Mouse (Mus musculus) forebrain, embryonic 16.5 days (tissue): ENCODE results near the gene Fam20c. TPM values are rescaled to one million over a fixed set of nuclear protein-coding genes. Genes with fewer than 3 reads are reported as not detected.

ENCODE experiments used
- ATAC-seq: fragments of 200-750 bp; cut with Nextera tagmentation; 2 replicates; pipeline ENCODE4 v1.8.0; 2017; ENCODE audit warnings: mild to moderate bottlenecking, moderate library complexity
- H3K27ac ChIP-seq: fragments of 300-500 bp; sonication (generic); 2 replicates; pipeline ENCODE4 v1.5.1; 2014; ENCODE audit warnings: low read length, control low read depth
- H3K27me3 ChIP-seq: fragments of 300-500 bp; sonication (generic); replicated peaks from 2 replicates; pipeline ENCODE4 v1.6.1; 2014; ENCODE audit warnings: low read length; ENCODE audit not compliant: control insufficient read depth, insufficient read depth
- H3K36me3 ChIP-seq: fragments of 300-500 bp; sonication (generic); 2 replicates; pipeline ENCODE4 v1.6.1; 2014; ENCODE audit not compliant: control insufficient read depth, insufficient read depth
- H3K4me1 ChIP-seq: fragments of 300-500 bp; sonication (generic); replicated peaks from 2 replicates; pipeline ENCODE4 v1.6.1; 2014; ENCODE audit warnings: low read length; ENCODE audit not compliant: control insufficient read depth, insufficient read depth
- H3K4me2 ChIP-seq: fragments of 300-500 bp; sonication (generic); 2 replicates; pipeline ENCODE4 v1.6.1; 2014; ENCODE audit warnings: mild to moderate bottlenecking, low read length, control low read depth
- H3K4me3 ChIP-seq: fragments of 300-500 bp; sonication (generic); replicated peaks from 2 replicates; pipeline ENCODE4 v1.5.1; 2014; ENCODE audit warnings: mild to moderate bottlenecking, low read length, control low read depth
- H3K9ac ChIP-seq: fragments of 300-500 bp; sonication (generic); replicated peaks from 2 replicates; pipeline ENCODE4 v1.6.1; 2014; ENCODE audit warnings: low read depth, low read length, control low read depth
- H3K9me3 ChIP-seq: fragments of 300-500 bp; sonication (generic); 2 replicates; pipeline ENCODE4 v1.6.1; 2016; ENCODE audit warnings: low read length; ENCODE audit not compliant: control insufficient read depth
- WGBS: fragments of 180-500 bp; shearing (Covaris S2); extraction: QIAGEN DNeasy Blood & Tissue Kit; methylation state at CpG from one replicate; pipeline ENCODE4 v1.1.7; 2014; 5-methylcytosine and 5-hydroxymethylcytosine counted together
- polyA plus RNA-seq: library from polyadenylated mRNA; unstranded; fragments of >200 nt; fragmentation: Nextera tagmentation; extraction: Ambion mirVana; gene quantifications from 2 replicates; pipeline ENCODE4 v1.2.1, GENCODE M21; 2015

Gene Fam20c
- polyA plus RNA-seq, 1 experiment from 2014 or later, result 39.2 TPM

DNA sequence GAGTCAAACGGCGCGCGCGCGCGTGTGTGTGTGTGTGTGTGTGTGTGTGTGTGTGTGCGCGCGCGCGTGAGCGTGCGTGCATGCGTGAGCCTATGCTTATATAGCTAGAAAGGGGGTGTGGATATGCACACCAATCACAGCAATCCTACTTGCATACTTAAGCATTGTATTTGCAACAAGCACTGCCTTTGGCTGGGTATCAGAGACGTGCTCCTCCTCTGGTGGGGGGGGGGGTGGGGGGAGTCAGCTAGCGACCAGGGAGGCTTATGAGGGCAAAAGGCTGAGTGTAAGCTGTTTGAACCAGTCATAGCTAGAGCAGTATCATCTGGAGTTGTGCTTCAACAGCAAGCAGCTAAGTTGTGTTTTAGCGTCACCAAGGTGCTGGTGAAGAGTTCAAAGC lies 20.3 kb upstream of the Fam20c start:
- Histone ChIP-seq H3K4me2 (no peak overlapping the region), H3K9ac (no peak overlapping the region), H3K27ac (no peak overlapping the region), H3K4me1 (no peaks in the 10 kb centered on the region), H3K36me3 (no peaks in the 10 kb centered on the region), H3K4me3 (no peak overlapping the region), H3K27me3 (no peaks in the 10 kb centered on the region), H3K9me3 (no peaks in the 10 kb centered on the region)
- WGBS, result 83% methylated on average over 14 of the region's 18 CpGs
- ATAC-seq, result no peak

DNA sequence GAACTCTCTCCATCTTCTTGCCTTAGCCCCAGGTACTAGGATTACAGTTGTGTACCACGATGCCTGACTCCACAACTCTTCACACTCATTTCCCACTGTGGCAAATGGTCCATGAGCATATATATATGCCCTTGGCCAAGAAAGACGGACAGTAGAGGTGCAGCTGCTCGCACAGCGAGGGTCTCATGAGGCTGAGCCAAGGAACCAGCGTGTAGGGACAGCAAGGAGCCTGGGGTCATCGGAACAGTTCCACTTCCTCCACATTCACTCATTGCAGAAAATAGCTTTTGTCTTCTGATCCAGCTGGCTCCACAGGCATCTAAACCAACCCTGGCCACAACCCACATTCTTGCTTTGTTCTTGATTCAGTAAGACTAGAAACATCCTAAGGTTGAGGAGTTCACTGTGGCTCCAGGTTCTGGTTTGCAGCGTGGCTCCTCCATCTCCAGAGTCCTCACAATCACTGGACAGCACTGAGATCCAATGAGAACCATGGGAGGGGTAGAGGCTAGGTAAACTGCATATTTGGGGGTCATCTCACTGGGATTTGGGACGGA lies 19.0 kb upstream of the Fam20c start:
- no peaks in the 10 kb centered on the region for H3K27me3 ChIP-seq
- no peak overlapping the region for H3K9ac ChIP-seq
- H3K4me3 ChIP-seq, result no peak overlapping the region
- no peaks in the 10 kb centered on the region for H3K9me3 ChIP-seq
- 86% methylated on average over 8 of the region's 8 CpGs for WGBS
- no peaks in the 10 kb centered on the region for H3K36me3 ChIP-seq
- ATAC-seq, result no peak
- no peak overlapping the region for H3K4me2 ChIP-seq
- no peak overlapping the region for H3K27ac ChIP-seq
- no peaks in the 10 kb centered on the region for H3K4me1 ChIP-seq

DNA sequence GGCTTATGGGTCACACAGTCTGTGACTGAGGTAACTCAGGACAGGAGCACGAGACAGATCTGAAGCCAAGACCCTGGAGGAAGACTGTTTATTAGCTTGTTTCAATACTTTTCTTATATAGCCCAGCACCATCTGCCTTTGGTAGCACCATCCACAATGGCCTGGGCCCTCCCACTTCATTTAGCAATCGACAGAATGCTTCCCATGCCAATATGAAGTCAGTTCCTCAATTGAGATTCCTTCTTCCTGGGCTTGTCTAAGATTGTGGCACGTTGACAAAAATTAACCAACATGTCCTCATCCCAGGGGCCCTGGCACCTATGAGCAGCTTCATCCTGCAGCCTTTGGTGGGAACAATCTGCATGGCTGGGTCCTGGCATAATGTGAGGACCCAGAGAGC lies 14.2 kb upstream of the Fam20c start:
- Histone ChIP-seq H3K36me3 (no peaks in the 10 kb centered on the region), H3K27ac (no peak overlapping the region), H3K27me3 (no peaks in the 10 kb centered on the region), H3K4me1 (peaks cover 9% of the 10 kb centered on the region), H3K4me3 (no peak overlapping the region), H3K4me2 (no peak overlapping the region), H3K9ac (no peak overlapping the region), H3K9me3 (no peaks in the 10 kb centered on the region)
- 78% methylated on average over 3 of the region's 3 CpGs for WGBS
- ATAC-seq, result no peak

DNA sequence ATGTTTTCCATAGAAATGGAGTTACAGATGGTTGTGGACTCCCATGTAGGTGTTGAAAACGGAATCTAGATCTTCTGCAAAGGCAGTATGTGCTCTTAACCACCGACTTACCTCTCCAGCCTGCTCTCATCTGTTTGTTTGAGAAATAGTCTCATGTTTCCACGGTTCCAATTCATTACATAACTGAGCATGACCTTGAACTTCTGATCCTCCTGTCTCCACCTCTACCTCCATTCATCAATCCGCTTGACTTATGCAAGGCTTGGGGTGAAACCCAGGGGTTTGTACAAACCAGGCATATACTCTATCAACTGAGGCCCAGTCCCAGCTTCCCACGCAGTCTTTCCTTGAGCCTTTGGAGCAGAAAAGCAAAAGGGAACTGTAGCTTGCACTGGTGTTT lies 12.8 kb upstream of the Fam20c start:
- Histone ChIP-seq H3K36me3 (no peaks in the 10 kb centered on the region), H3K4me3 (no peak overlapping the region), H3K4me1 (peaks cover 14% of the 10 kb centered on the region), H3K27me3 (no peaks in the 10 kb centered on the region), H3K4me2 (no peak overlapping the region), H3K27ac (no peak overlapping the region), H3K9ac (no peak overlapping the region), H3K9me3 (no peaks in the 10 kb centered on the region)
- WGBS, result 78% methylated on average over 5 of the region's 5 CpGs
- no peak for ATAC-seq

DNA sequence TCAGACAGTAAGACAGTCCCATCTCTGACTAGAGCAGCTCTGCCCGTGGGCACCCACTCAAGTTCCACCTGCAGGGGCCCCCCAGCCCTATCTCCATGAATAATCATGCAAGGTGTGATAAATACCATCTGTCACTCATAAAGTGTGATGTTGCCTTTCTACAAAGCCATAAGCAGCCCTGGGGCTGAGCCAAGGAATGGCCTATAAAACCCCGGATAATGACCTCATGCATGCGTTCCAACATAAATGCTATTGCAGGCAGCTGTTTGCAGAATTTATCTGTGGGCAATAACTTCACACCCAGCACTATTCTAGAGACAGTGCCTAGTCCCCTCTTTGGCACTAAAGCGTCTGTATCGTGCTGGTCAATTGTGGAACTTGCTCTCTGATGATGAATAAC lies 12.0 kb upstream of the Fam20c start:
- peak; percentile 45; the same call in 1 of the 2 replicates for ATAC-seq
- Histone ChIP-seq H3K4me3 (no peak overlapping the region), H3K4me2 (no peak overlapping the region), H3K27me3 (no peaks in the 10 kb centered on the region), H3K9ac (no peak overlapping the region), H3K9me3 (no peaks in the 10 kb centered on the region), H3K4me1 (peaks cover 14% of the 10 kb centered on the region), H3K27ac (peak overlapping the region; percentile 49; the same call in 1 of the 2 replicates), H3K36me3 (no peaks in the 10 kb centered on the region)
- 52% methylated on average over 5 of the region's 5 CpGs for whole genome bisulfite sequencing

DNA sequence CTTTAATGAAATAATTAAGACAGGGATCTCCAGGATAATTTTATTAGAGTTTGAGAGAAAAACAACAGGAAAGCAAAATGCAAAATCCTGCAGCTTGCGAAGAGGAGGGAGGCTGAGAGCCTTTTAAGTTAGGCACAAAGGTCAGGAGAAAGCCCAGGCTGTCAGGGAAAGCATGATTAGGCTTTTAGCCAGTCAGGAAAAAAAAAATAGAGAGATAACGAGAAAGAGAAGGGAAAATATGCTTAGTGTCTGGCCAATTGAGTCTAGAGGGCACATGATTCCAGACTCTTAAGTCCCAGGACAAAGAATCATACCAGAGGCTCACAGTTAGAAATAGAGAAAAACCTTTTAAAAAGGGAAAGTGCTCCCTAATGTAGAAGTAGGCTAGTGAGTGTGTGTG lies 10.7 kb upstream of the Fam20c start:
- H3K27ac ChIP-seq, result no peak overlapping the region
- ATAC-seq, result no peak

DNA sequence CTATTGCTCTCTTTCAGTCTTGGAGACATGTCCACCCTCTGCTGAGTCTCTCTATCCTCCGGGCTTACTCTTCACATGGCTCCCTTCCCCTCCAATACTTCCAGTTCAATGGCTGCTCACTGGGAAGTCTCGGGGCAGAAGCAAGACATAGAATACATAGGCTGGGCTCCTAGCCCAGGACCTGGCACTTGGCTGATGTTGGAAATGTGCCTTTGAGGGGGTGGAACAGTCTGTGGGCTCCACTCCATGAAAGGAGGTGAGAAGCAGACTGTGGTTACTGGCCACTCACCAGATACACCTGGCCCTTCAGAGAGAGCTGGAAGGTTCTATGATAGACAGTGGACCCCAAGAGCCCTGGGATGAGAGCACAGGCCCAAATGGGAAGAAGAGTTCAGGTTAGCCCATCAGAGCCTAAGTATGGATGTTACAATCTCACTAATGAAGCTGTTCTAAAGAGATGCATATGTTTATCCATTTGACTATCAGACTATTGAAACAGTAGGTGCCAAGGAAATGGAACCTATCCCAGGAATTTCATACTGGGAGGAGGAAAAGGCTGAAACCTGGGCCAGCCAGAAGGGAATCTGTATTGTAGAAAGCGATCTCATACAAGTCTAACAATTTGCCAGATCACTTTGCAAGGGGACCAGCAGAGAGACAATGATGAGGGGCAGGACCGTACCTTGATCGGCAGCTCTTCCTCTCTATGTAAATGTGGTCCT lies 8.8 kb upstream of the Fam20c start:
- peaks cover 18% of the 10 kb centered on the region for H3K4me1 ChIP-seq
- no peaks in the 10 kb centered on the region for H3K27me3 ChIP-seq
- H3K9ac ChIP-seq, result no peak overlapping the region
- no peak overlapping the region for H3K4me2 ChIP-seq
- no peaks in the 10 kb centered on the region for H3K36me3 ChIP-seq
- ATAC-seq, result peak; percentile 41; the same call in 1 of the 2 replicates
- no peak overlapping the region for H3K4me3 ChIP-seq
- WGBS, result 75% methylated on average over 5 of the region's 5 CpGs
- H3K27ac ChIP-seq, result no peak overlapping the region
- H3K9me3 ChIP-seq, result no peaks in the 10 kb centered on the region

More for the DNA sequence above, 10.7 kb upstream of the Fam20c start:
- no peak overlapping the region for H3K4me2 ChIP-seq
- 32% methylated on average over 2 of the region's 2 CpGs for WGBS
- H3K27me3 ChIP-seq, result no peaks in the 10 kb centered on the region
- no peaks in the 10 kb centered on the region for H3K36me3 ChIP-seq
- no peak overlapping the region for H3K4me3 ChIP-seq
- no peak overlapping the region for H3K9ac ChIP-seq
- no peaks in the 10 kb centered on the region for H3K9me3 ChIP-seq
- peaks cover 14% of the 10 kb centered on the region for H3K4me1 ChIP-seq

DNA sequence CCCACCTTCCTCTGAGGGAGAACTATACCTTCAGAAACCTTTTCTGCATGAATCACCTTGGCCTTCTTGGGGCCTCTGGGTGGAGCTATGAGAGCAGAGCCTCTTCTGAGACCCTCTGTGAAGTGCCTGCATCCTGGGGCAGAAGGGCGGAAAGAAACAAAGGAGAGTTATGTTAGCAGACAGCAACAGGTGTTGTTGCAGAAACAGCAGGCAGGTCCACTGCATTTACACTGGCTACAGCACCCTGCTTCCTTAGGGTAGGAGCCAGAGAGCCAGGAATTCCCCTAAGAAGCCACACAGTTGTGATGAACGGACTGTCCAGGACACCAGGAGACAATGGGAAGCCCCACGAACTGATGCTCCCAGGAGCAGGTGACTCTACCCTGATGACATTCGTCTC lies 1.0 kb upstream of the Fam20c start:
- WGBS, result 61% methylated on average over 4 of the region's 4 CpGs
- H3K9me3 ChIP-seq, result no peaks in the 10 kb centered on the region
- H3K4me2 ChIP-seq, result peak overlapping the region; percentile 60
- no peaks in the 10 kb centered on the region for H3K36me3 ChIP-seq
- peaks cover 29% of the 10 kb centered on the region for H3K4me1 ChIP-seq
- H3K27ac ChIP-seq, result no peak overlapping the region; the same call in 1 of the 2 replicates
- ATAC-seq, result no peak
- peak overlapping the region; percentile 77; the same call in 1 of the 2 replicates for H3K9ac ChIP-seq
- H3K4me3 ChIP-seq, result no peak overlapping the region
- H3K27me3 ChIP-seq, result no peaks in the 10 kb centered on the region

- peak; percentile 39 for ATAC-seq
- Histone ChIP-seq H3K9ac (peak overlapping the region; percentile 77), H3K9me3 (no peaks in the 10 kb centered on the region), H3K4me2 (peak overlapping the region; percentile 60), H3K4me3 (peak overlapping the region; percentile 66), H3K27me3 (no peaks in the 10 kb centered on the region), H3K4me1 (peaks cover 34% of the 10 kb centered on the region), H3K27ac (peak overlapping the region; percentile 97), H3K36me3 (no peaks in the 10 kb centered on the region)
- WGBS, result under 1% methylated on average over 9 of the region's 9 CpGs
Observed at GRCm38 (mm10) chr5:138753946-138754302, 390 bp upstream of the Fam20c start.
